Mouse (Mus musculus) lung, adult 2 months (tissue): Measurements from ENCODE around the gene Spint3. TPM values are rescaled to one million over a fixed set of nuclear protein-coding genes. Genes with fewer than 3 reads are reported as not detected.
"Not testable (repeated sequence)": the region's sequence is repeated elsewhere in the genome, so short reads cannot be mapped to it uniquely, and the experiment has no call there.

Source experiments
- DNase-seq: peaks from one replicate; pipeline ENCODE4 v3.0.0; 2022
- H3K4me1 ChIP-seq: fragments of 200-500 bp; 2 replicates; pipeline ENCODE4 v1.6.1; 2011; ENCODE audit warnings: low read length; ENCODE audit not compliant: control insufficient read depth, insufficient read depth
- H3K4me3 ChIP-seq: fragments of 200-500 bp; replicated peaks from 2 replicates; pipeline ENCODE3; 2011; ENCODE audit warnings: low read depth, mild to moderate bottlenecking, control low read depth, low read length; ENCODE audit errors: extremely low read depth
- CTCF ChIP-seq: fragments of 200-500 bp; IDR thresholded peaks from 2 replicates; pipeline ENCODE4 v1.5.1; 2011; ENCODE audit warnings: mild to moderate bottlenecking, low read length, control low read depth; ENCODE audit not compliant: insufficient read depth
- POLR2A ChIP-seq: fragments of 200-500 bp; IDR thresholded peaks from 2 replicates; pipeline ENCODE4 v1.6.1; 2011; ENCODE audit warnings: low read depth, mild to moderate bottlenecking, control low read depth, low read length, borderline replicate concordance; ENCODE audit errors: extremely low read depth
- WGBS: fragments of 180-500 bp; shearing (Covaris S2); methylation state at CpG from one replicate; pipeline ENCODE4 v1.1.7; 2018; 5-methylcytosine and 5-hydroxymethylcytosine counted together
- polyA plus RNA-seq: library from polyadenylated mRNA; depleted of rRNA; stranded (reverse); fragments of >200 nt; gene quantifications from 2 replicates; pipeline ENCODE4 v1.2.3, GENCODE M21; 2012; rRNA removed

The Spint3 gene
- polyA plus RNA-seq, result not detected in 2 replicates

- 69% methylated on average over 6 of the region's 6 CpGs for WGBS
- H3K4me3 ChIP-seq, DNase-seq, H3K4me1 ChIP-seq: not testable (repeated sequence)
These were observed at the start of gene Spint3 for GRCm38 (mm10) chr2:164573359-164573758. Gene Spint3, minus strand, starts transcription at chr2:164573459.

DNA sequence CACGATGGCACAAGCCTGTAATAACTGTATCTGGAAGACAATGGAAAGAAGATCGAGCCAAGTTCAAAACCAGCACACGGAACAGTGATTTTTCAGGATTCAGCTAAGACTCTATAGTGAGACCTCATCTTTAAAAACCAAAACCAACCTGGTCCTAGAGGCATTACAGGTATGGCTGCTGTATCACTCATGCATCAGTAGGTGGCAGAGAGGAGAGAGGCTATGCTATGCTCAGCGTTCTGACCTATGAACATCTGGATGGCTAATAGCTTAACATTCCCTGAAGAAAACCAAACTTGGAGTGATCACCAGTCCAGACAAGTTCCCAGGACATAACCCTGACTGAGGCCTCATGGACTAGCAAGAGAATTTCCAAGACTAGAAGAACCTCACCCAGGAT is 48.5 kb upstream of the Spint3 start:
- TF ChIP-seq POLR2A (no peak), CTCF (no peak)
- no peak for DNase-seq
- H3K4me3 ChIP-seq, result no peak overlapping the region
- H3K4me1 ChIP-seq, result no peaks in the 10 kb centered on the region
- WGBS, result 79% methylated on average over 4 of the region's 4 CpGs

DNA sequence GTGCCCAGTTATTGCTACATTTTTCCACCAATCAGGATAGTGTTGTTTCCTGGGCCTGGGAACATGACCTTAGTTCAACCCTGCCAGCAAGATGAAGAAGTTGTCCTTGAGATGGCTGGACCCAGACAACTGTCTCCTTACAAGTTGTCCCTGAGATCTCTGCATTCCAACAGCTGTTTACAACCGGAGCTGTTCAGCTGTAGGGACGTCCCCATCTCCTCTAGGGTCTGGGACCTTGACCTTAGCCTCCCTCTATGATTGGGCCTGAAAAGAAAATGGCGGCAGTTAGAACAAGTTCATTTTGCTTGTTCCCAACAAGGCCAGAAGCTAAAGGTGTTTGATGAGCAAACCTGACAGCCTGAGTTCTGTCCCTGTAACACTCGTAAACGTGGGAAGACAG is 45.8 kb upstream of the Spint3 start:
- 55% methylated on average over 5 of the region's 5 CpGs for WGBS
- Histone ChIP-seq H3K4me1 (no peaks in the 10 kb centered on the region), H3K4me3 (no peak overlapping the region)
- no peak for DNase-seq
- TF ChIP-seq POLR2A (no peak), CTCF (no peak)

DNA sequence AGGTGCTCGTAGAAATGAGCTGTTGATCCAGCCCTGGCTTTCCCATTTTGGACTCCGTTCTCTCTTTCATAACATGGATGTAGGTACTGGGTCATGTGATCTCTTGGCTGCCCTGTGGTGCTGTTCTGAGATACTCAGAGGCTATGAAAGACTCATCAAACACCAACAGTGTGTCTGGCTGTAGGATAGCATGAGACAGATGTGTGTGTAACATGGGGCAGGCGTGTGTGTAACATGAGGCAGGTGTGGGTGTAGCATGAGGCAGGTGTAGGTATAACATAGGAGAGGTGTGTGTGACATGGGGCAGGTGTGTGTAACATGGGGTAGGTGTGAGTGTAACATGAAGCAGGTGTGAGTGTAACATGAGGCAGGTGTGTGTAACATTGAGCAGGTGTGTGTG is 42.1 kb upstream of the Spint3 start:
- 86% methylated on average over 3 of the region's 3 CpGs for WGBS

GRCm38 (mm10) chr2:164613471-164613870 is 40.2 kb upstream of the Spint3 start, which contains the start of the genes Wfdc6b and Wfdc8:
Gene Wfdc6b, plus strand, starts transcription at chr2:164613522.
Gene Wfdc8, minus strand, starts transcription at chr2:164613626.
- H3K4me3 ChIP-seq, H3K4me1 ChIP-seq, DNase-seq: not testable (repeated sequence)
- TF ChIP-seq POLR2A, result peak; percentile 14; the same call in 1 of the 2 replicates
- 43% methylated on average over 8 of the region's 8 CpGs for WGBS

More for the DNA sequence above, 42.1 kb upstream of the Spint3 start:
- TF ChIP-seq POLR2A (no peak), CTCF (no peak)
- Histone ChIP-seq H3K4me3 (no peak overlapping the region), H3K4me1 (no peaks in the 10 kb centered on the region)
- DNase-seq, result no peak

DNA sequence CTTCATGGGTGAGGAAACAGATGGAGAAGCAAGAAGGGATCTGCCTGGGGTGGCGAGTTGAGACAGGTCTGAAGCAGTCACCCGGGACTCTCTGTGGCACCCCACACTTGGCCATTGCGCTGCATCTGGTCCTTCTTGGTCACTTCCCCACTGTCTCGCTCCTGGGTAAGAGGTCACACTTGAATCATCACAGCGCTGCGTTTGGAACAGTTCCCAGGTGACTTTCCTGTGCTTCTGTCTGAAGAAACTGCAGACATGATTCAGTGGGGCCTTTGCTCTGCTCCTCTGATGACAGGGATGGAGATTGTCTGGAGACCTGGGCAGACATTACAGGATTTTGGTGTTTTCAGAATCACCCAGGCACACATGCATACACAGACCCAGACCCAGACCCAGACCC is 35.5 kb upstream of the Spint3 start:
- DNase-seq, result no peak
- no peak for TF ChIP-seq CTCF
- no peak for TF ChIP-seq POLR2A
- 65% methylated on average over 6 of the region's 6 CpGs for WGBS
- H3K4me3 ChIP-seq, result no peak overlapping the region
- no peaks in the 10 kb centered on the region for H3K4me1 ChIP-seq

GRCm38 (mm10) chr2:164604411-164604810 is 31.2 kb upstream of the Spint3 start:
- DNase-seq, result no peak
- no peaks in the 10 kb centered on the region for H3K4me1 ChIP-seq
- TF ChIP-seq CTCF (no peak), POLR2A (no peak)
- H3K4me3 ChIP-seq, result no peak overlapping the region
- whole genome bisulfite sequencing, result 90% methylated on average over 8 of the region's 8 CpGs

GRCm38 (mm10) chr2:164603482-164603881 is 30.2 kb upstream of the Spint3 start:
- DNase-seq, result no peak
- 88% methylated on average over 3 of the region's 3 CpGs for WGBS
- TF ChIP-seq CTCF, result no peak
- no peak for TF ChIP-seq POLR2A
- H3K4me1 ChIP-seq, result no peaks in the 10 kb centered on the region
- no peak overlapping the region for H3K4me3 ChIP-seq

- Histone ChIP-seq H3K4me3 (no peak overlapping the region), H3K4me1 (no peaks in the 10 kb centered on the region)
- TF ChIP-seq POLR2A (no peak), CTCF (0 out of 2 replicates have a peak, but pooled peaks have one; percentile 8)
- WGBS, result 72% methylated on average over 3 of the region's 3 CpGs
- no peak for DNase-seq
These were observed 26.9 kb upstream of the Spint3 start for GRCm38 (mm10) chr2:164600179-164600578.

GRCm38 (mm10) chr2:164593494-164593893 is 20.2 kb upstream of the Spint3 start, which contains the start of gene Eppin:
Gene Eppin, minus strand, starts transcription at chr2:164593594.
- DNase-seq, result no peak
- Histone ChIP-seq H3K4me1 (no peaks in the 10 kb centered on the region), H3K4me3 (no peak within 1 kb of the TSS)
- TF ChIP-seq POLR2A (no peak), CTCF (no peak)
- WGBS, result 70% methylated on average over 4 of the region's 4 CpGs
